9 mouse cellular contexts compared by ENCODE assay signal in the genomic region with DNA sequence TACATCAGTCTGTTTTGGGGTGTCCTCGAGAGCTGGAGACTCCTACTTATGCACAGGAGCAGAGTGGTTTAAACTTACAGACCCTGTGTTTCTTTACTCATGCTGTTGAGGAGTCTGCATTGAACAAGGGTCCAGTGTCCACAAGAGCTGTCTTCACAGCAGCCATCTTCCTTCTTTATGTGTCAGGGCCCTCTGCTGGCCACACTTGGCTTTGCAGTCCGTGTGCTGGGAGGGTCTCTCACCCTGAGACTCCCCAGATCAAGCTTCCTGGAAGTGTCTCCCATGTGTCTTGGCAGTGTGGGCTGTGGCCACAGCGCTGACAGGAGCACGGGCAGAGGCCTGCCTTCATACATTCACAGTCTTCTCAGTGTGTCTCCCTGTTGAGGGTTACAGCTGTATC. TPM values are rescaled to one million over a fixed set of nuclear protein-coding genes. Genes with fewer than 3 reads are reported as not detected.
DNase-seq lines count a peak whose midpoint lies in the region; ATAC-seq and TF ChIP-seq lines count a peak whose summit lies in the region.
"Had no signal": no experiment of that assay in that cellular context is flagged by ENCODE, and none has a peak within 500 bp of the region (broad histone marks: within the 10 kb centered on the region; RNA-seq: fewer than 3 reads in every experiment).

No protein-coding gene starts in this region.

- H3K4me2 ChIP-seq in intestine, embryonic 14.5 days (ENCODE audit: low read length) = no peak overlapping the region
- no peak overlapping the region for H3K4me2 ChIP-seq in intestine, embryonic 16.5 days (ENCODE audit: low read depth, low read length)

- no peak overlapping the region for H3K4me3 ChIP-seq in intestine, embryonic 14.5 days (ENCODE audit: low read depth, low read length)
- no peak overlapping the region for H3K4me3 ChIP-seq in intestine, embryonic 16.5 days (ENCODE audit: low read length)
- no peak overlapping the region for H3K4me3 ChIP-seq in olfactory bulb, adult 2 months (ENCODE audit: insufficient read depth, low read depth, low read length)

- H3K9me3 ChIP-seq in intestine, embryonic 14.5 days (ENCODE audit: control insufficient read depth, low read length) = no peaks in the 10 kb centered on the region
- H3K9me3 ChIP-seq in intestine, embryonic 16.5 days (ENCODE audit: control insufficient read depth, low read length) = no peaks in the 10 kb centered on the region

- peak; percentile 69 for TF ChIP-seq CTCF in olfactory bulb, adult 2 months (IDR thresholded peaks at IDR 0.05; ENCODE audit: insufficient read depth, low read depth, low read length)

- H3K27me3 ChIP-seq in intestine, embryonic 14.5 days (replicated peaks; ENCODE audit: control insufficient read depth, insufficient read depth, low read length) = no peaks in the 10 kb centered on the region
- no peaks in the 10 kb centered on the region for H3K27me3 ChIP-seq in intestine, embryonic 16.5 days (replicated peaks; ENCODE audit: control insufficient read depth, insufficient read depth, low read length)

- no peak for TF ChIP-seq POLR2A in olfactory bulb, adult 2 months (IDR thresholded peaks at IDR 0.05; ENCODE audit: insufficient read depth, low read depth, low read length)

- no peak overlapping the region for H3K9ac ChIP-seq in intestine, embryonic 14.5 days (ENCODE audit: low read length)
- no peak overlapping the region for H3K9ac ChIP-seq in intestine, embryonic 16.5 days (ENCODE audit: low read depth, low read length)

- 18% methylated on average over 4 of the region's 4 CpGs for WGBS in intestine, embryonic 14.5 days
- WGBS in intestine, embryonic 16.5 days = 33% methylated on average over 4 of the region's 4 CpGs
- 50% methylated on average over 4 of the region's 4 CpGs for WGBS in olfactory bulb, adult 2 months

- H3K36me3 ChIP-seq in intestine, embryonic 14.5 days (ENCODE audit: control insufficient read depth, insufficient read depth, low read length) = peaks cover 23% of the 10 kb centered on the region
- H3K36me3 ChIP-seq in intestine, embryonic 16.5 days (ENCODE audit: control insufficient read depth, insufficient read depth, low read length) = no peaks in the 10 kb centered on the region

- no peak overlapping the region for H3K27ac ChIP-seq in intestine, embryonic 14.5 days (ENCODE audit: low read depth)
- H3K27ac ChIP-seq in intestine, embryonic 16.5 days (ENCODE audit: low read length) = no peak overlapping the region
- H3K27ac ChIP-seq in olfactory bulb, adult 2 months (ENCODE audit: insufficient read depth, low read depth, low read length) = no peak overlapping the region
- H3K27ac ChIP-seq: macrophage had no signal

- H3K4me1 ChIP-seq in intestine, embryonic 14.5 days (replicated peaks; ENCODE audit: control insufficient read depth, insufficient read depth, low read length) = no peaks in the 10 kb centered on the region
- H3K4me1 ChIP-seq in intestine, embryonic 16.5 days (ENCODE audit: control insufficient read depth, insufficient read depth, low read length) = no peaks in the 10 kb centered on the region
- H3K4me1 ChIP-seq in olfactory bulb, adult 2 months (ENCODE audit: control insufficient read depth, insufficient read depth, low read length) = no peaks in the 10 kb centered on the region

- intact Hi-C loops in left cerebral cortex, postnatal 14 days (cut with DNase I) = loop anchor here (2.0 to 10.0 kb wide), 2 partner anchors 123 to 739 kb away; no protein-coding TSS in a partner anchor

- ATAC-seq in intestine, embryonic 14.5 days (replicated peaks; ENCODE audit: low FRiP score, low TSS enrichment, low read depth) = no peak; the same call in 1 of the 2 replicates
- ATAC-seq in intestine, embryonic 16.5 days = no peak; the same call in 1 of the 2 replicates

- peak; percentile 75 for DNase-seq in intestine, embryonic 14.5 days (ENCODE audit: low spot score)
- peak; percentile 8 to 14 for DNase-seq in CD8-positive naive resting alpha-beta T cell, adult 2 months (ENCODE audit: low read depth in 2 of 2, low spot score in 2 of 2)
- DNase-seq in ZHBTc4 (ENCODE audit: low read depth, low spot score) = peak; percentile 82
- peak; percentile 19 to 20 for DNase-seq in frontal cortex, postnatal 36 days (ENCODE audit: low spot score in 2 of 2)
- peak; percentile 27 to 35 for DNase-seq in left cerebral cortex, postnatal 14 days (ENCODE audit: low spot score in 2 of 2)
- no peak for DNase-seq in urinary bladder, postnatal 10 days (ENCODE audit: low spot score)

RNA-seq across cellular contexts. Expression of gene Tmem260, which starts 48.0 kb away (rescaled TPM):
- polyA plus RNA-seq in intestine, embryonic 14.5 days (2014; fragmentation: Nextera tagmentation; extraction: Ambion mirVana) = 21.6 and 23.1 TPM in 2 replicates
- polyA plus RNA-seq in intestine, embryonic 16.5 days (2015; fragmentation: Nextera tagmentation; extraction: Ambion mirVana) = 14.5 and 14.6 TPM in 2 replicates
- 10 to 100 TPM; 22.5 to 23.2 TPM for total RNA-seq in left cerebral cortex, postnatal 14 days (2021)
- not detected in 2 replicates for polyA plus RNA-seq in olfactory bulb, adult 2 months (2012; ENCODE audit: insufficient read depth, insufficient read length, low replicate concordance, missing spikeins)
